Mouse (Mus musculus) NIH3T3 (cell line): Measurements from ENCODE around the gene Nup155.
A peak's percentile ranks its signal among the peaks of the same experiment; 100 is the strongest.
"Not testable (repeated sequence)": the region's sequence is repeated elsewhere in the genome, so short reads cannot be mapped to it uniquely, and the experiment has no call there.

Source experiments
- DNase-seq: peaks from one replicate; pipeline ENCODE4 v3.0.0-alpha.2; 2012; ENCODE audit warnings: low read depth

The Nup155 gene

DNA sequence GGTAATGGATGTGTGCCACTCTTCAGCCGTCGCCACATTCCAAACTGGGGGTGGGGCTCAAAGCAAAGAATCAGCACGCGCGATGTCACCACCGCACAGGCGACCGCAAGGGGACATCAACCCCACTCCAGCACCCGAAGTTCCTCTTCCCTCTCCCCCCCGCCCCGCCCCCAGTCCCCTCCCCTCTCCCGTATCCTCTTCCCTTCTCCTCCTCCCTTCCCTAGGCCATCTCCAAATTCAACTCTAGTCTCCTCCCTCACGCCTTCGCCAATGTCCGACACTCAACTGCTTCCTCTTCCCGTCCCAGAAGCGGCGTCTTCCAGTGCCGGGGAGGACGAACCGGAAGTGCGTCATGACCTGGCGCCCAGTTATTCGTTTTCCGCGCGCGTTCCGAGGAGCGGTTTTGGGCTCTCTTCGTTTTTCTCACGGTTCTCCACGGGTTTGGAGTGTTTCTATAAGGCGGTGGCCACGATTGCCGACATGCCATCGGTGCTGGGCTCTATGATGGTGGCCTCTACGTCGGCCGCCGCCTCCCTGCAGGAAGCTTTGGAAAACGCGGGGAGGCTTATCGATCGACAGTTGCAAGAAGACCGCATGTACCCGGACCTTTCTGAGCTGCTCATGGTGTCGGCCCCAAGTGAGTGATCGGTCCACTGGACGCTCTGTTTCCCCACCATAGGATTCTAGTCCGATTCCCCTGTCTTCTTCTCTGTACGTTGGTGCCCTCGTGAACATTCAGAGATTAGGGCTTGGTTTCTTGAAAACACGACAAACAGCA lies at the start of gene Nup155:
Nup155 (plus strand) TSS at position 308 of the 778 bp plus-strand sequence.
- peak; percentile 98 for DNase-seq

DNA sequence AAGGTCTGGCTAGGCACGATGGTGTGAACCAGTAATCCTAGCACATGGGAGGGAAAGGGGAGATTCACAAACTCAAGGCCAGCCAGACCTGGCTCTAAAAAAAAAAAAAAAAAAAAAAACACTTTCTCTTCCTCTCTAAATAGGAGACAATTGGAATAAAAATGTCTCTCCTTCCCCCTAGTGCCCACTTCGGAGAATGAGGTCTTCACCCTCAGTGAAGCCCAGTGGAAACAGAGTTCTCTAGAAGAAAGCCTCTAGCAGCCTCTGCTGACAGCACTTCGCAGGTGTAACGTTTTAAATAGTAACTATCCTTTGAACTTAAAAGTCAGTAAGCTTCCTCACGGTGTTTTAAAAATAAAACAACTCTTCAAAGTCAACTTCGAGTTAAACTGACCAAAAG lies 43.9 kb upstream of the Nup155 start:
- DNase-seq = peak; percentile 64

DNA sequence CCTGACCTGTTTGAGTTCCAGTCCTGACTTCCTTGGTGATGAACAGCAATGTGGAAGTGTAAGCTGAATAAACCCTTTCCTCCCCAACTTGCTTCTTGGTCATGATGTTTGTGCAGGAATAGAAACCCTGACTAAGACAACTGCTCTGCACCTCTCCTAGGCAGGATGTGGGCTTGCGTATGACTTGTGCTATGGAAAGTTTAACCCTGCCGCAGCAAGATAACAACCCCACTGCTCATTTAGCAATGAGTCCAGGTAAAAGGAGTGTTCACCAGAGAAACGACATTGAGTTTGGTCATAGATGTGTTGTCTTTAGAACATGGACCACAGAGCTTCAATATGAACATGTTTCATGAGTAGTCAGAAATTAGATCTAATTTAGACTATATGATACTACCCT lies 35.9 kb upstream of the Nup155 start:
- not testable (repeated sequence) for DNase-seq

DNA sequence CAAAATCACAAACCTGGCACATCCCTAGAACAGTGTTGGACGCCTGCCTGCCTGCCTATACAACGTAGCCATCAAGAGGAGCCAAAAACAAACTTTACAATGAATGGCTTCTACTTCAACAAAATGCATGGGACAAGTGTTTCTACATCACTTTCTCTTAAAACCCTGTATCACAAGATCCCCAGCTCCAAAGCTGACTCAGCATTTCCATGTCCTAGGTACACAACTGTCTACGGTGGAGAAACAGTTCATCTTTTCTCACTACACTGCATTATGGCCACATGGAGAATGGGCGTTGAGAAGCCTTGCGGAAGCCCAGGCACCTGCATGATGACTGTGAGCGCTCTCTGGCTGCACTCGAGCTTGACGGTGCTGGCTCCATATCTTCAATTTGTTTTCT lies 26.9 kb upstream of the Nup155 start:
- no peak for DNase-seq

DNA sequence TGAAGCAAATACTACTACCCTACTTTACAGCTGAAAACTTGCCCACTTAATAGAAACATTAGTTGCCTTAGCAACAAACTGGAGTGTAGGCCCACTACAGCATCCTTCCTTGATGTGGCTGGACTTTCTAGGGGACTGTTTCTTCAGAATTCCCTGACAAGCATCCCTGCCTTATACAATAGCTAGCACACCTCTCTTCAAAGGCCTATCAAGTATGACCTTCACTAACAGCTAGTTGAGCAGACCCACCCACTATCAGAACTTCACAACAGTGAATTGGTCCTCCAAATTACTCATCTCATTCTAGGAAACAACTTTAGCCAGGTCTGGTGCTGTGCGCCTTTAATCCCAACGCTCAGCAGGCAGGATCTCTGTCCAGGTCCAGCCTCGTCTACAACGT lies 21.8 kb upstream of the Nup155 start:
- DNase-seq = no peak

DNA sequence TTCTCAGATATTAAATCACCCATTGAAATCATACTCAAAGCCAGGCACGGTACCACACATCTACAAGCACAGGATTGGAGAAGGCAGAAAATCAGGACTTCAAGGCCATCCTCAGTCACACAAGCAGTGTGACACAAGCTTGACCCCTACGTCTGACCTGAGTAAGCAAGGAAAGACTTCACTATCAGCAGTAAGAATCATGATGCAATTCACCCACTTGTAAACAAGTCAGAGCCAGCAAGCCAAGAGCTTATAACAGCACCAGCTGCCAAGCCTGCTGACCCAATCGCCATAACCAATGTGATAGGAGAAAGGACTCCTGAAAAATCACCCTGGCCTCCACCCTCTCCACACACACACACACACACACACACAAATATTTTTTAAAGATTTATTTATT lies 20.4 kb upstream of the Nup155 start:
- DNase-seq = peak; percentile 6

DNA sequence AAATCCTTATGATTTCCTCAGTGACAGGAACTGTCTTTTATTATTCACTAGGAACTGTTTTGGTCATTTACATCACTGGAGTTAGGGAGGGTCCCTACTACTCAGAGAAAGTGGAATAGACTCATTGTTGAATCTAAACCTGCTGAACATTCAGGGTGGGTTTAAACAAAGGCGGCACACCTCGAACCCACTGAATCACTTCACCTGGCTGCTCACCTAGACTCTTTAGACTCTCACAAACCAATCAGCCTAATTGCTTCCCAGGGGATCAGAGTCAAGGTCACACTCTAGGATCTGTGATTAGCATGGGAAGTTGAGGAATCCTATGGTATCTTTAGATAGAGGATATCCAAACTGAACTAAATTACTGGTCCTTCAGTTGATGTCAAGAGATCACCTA lies 18.4 kb upstream of the Nup155 start:
- DNase-seq = no peak

DNA sequence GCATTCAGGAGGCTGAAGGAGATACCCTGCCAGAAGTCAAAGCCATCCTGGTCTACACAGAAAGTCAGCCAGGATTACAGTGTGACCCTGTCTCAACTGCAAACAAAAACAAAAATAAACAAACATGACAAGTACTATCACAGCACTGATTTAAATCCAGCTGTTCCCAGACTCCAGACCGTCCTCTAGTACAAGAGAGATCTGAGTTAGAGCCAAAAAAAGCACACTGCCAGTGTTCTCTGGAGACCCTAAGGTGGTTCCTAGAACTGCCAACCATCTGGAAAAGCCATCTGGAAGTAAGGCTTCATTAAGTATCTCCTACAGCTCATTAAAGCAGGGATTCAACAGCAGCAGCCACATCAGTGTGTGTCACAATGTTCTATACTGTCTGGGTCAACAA lies 16.4 kb upstream of the Nup155 start:
- DNase-seq = not testable (repeated sequence)

DNA sequence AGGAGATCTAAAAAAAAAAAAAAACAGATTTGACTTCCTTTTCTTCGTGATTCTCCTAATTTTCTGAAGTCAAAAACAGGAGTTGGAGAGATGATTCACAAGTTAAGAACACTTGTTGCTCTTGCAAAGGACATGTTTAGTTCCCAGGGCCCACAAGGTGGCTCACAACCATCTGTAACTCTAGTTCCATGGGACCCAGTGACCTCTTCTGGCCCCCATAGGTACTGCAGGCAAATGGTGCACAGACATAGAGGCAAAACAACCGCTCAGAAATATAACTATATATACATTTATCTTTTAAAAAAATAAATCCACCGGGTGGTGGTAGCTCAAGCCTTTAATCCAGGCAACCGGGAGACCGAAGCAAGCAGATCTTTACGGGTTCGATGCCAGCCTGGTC lies 11.2 kb upstream of the Nup155 start:
- peak; percentile 76 for DNase-seq

DNA sequence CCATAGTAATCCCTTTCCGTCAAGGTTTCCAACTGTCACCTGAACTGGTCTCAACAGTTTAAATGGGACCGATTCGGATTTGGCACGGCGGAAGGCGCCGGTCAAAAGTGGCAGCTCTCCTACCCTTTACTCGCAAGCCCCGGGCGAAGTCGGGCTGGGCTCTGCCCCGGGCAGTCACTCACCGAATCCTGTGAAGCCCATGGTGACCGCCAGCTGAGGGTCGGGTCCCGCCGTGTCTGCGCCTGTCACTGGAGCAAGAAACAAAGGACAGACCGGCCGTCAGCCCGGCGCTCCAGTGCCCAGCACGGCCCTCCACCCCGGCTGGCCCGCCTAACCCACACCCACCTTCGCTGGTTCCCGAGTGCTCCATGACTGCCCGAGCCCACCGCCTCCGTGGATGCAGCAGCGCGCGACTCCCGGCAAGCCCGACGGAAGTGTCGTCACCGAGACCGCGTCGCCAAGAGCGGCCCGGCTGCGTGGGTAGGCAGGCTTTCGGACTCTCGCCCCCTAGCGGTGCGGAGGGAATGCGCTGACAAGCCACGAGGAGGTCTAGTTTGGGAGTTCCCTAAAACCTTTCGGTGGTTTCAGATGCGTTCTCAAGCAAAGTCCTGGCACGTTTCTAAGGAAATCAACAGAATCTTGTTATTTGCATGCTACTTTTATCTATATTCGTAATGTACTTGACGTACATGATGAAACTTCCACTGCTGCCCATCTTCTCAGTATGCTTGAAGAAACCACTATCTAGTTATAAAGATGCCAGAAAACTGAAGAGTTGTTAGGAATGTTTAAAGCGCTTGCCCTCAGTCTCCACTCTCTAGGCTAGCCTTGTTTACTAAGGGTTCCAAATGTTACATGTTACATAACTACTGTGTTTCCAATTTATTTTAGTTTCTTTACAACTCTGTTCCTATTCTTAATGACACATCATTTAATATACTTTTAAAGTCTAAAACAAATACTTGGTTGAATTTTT lies 10.0 kb upstream of the Nup155 start, which contains the start of gene Wdr70:
Wdr70 (minus strand) TSS at position 436 of the 976 bp plus-strand sequence.
- peak; percentile 98 for DNase-seq

DNA sequence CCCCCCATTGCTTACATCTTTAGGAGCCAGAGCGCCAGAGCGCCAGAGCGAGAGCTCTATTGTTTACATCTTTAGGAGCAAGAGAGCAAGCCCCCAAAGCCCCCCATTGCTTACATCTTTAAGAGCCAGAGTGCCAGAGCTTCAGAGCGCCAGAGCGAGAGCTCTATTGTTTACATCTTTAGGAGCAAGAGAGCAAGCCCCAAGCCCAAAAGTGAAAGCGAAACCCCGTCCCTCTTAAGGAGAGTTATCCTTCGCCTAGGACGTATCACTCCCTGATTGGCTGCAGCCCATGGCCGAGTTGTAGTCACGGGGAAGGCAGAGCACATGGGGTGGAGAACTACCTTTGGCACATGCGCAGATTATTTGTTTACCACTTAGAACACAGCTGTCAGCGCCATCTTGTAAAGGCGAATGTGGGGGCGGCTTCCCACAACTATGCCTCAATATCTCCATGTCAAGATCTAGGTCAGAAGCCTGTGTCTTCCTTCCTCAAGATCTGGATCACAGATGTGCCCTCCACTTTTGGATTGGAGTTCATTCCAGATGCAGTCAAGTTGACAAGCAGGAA lies 7.0 kb upstream of the Nup155 start:
- not testable (repeated sequence) for DNase-seq

DNA sequence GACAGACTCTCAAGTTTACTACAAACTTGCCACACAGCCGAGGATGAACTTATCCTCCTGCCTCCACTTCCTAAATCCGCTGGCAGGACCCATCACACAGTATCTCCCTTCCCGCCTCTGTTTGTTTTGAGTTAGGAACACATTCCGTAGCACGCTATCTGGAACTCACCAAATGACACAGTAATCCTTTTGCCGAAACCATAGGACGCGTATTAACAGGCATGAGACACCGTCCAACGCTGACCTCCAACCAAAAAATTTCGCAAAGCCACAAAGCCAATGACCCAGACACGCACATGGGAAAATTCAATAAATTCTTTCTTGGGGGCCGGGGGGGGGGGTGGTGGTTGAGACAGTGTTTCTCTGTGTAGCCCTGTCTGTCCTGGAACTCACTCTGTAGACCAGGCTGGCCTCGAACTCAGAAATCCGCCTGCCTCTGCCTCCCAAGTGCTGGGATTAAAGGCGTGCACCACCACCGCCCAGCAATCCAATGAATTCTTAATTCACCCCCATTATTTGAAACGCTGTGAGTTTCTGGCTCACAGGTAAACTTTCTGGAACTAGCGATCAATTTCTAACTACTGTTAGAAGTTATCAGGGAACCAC lies 610 bp upstream of the Nup155 start:
- DNase-seq = no peak

DNA sequence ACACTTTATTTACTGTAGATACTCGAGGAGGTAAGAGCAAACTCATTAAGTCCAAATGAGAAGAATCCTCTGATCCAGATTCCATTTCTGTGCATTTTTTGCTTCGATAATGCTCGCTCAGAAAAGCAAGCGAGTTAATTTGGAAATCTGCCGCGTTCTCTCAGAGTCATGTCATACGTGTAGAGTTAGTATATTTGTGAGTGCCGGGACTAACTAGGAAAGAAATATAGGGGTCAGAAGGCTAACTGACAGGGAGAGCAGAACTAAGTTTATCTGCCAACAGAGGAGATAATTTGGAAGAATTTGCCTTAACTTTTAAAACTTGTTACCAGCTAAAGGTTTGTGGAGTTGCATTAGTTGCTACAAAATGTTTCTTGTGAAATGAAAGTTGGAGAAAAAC lies 709 bp downstream of the Nup155 start:
- peak; percentile 9 for DNase-seq

DNA sequence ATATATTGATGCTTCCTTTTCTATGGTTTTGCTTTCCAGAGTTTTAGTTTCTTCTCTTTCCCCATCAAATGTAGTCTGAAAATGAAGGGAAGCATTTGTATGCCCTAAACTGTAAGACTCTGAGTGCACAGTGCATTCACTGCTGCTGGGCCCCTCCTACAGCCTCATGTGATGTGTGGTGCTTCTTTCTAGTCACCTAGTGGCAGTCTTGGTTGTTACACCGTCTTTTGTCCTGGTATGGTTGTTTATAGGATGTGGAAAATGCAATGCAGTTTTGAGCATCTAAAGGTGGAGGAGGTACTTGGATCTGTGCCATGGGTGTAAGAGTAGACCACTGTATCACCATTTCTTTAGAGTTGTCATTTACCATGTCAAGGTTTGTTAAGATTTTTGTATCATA lies 20.2 kb downstream of the Nup155 start:
- DNase-seq = peak; percentile 17

DNA sequence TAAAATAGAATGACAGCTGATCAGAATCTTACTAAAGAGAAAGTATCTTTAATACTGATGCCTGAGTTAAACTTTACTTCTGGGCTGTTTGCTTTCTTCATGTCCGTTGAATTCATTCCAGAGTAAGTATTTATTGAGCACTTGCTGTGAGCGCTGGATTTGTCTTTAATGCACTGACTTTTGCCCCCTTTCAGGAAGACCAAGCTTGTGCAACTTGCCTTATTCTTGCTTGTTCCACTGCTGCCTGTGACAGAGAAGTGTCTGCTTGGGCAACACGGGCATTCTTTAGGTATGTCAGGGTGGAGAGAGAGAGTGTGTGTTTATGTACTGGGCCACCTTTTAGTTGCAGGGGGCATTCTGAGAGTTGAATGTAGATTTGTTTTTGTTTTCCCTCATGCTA lies 22.2 kb downstream of the Nup155 start:
- DNase-seq = no peak

DNA sequence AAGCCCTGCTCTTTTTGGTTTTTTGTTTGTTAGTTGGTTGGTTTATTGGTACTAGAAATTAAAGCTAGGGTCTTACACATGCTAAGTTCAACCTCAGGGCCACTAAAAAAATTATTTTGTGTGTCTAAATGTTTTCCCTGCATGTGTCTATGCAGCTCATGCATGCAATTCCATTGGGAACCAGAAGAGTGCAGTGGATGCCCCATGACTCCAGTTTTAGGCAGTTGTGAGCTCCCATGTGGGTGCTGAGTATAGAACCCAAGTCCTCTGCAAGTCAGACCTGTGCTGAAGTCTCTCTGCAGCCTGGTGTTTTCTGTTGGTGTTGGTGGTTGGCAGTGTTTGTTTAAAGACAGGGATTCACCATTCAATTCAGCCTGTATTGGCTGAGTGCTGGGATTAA lies 22.7 kb downstream of the Nup155 start:
- DNase-seq = no peak

DNA sequence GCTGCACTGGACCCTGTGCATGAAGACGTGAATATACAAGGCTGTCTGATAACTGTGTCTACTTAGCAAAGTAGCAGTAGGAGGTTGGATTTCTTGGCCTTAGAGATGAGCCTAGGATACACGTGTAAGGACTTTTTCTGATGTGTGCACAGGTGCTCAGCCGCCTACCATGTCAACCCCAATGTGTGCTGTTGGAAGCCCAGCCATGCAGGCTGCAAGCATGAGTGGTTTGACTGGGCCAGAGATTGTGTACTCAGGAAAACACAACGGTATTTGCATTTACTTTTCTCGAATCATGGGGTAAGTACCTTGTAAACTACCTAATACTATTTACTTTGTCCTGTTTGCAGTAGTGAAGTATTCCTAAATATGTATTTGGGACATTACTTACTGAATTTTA lies 26.5 kb downstream of the Nup155 start:
- DNase-seq = no peak

DNA sequence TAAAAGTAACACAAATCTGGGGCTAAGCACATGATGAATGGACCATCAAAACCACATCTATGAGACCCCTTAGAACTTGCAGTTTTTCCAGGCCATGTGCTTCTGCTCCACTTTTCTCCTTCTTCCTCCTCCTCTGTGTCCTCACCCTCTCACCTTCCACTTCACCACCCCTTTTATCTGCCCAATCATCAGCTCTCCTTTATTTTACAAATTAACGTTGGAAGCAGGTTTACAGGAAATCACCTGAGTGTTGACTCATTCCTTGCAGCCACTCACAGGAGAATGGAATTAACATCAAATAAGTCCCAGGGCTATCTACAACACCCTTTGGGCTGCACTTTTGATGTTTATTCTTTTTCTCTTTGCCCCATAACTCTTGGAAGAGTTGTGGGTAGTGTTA lies 52.8 kb downstream of the Nup155 start:
- no peak for DNase-seq

DNA sequence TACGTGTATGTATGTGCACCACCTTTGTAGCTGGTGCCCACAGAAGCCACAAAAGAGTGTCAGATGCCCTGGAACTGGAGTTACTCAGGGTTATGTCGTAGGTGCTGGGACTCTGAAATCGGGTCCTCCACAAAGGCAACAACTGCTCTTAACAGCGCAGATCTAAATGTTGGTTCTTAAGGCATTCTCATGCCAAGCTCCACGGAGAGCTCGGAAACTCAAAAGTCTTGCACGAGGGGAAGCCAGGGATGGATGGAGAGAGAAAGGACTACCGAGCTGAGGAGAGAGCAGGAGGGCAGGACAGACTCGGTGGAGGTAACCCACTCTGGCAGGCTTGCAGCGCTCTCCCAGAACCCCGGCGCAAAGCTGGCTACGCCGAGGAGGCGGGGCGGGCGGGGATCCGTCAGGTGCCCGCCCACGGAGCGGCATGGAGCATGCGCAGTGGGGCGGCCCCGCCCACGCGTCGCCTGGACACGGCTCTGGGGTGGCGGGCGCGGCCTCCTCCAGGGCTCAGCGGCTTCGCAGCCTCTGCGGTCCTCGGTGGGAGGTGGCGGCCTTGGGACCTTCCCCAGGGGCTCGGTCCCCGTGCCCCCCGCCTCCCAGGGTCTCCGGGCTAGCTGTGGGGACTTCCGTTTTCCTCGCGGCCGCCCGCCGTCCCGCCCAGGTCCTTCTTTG lies 59.7 kb downstream of the Nup155 start, which contains the start of gene Cplane1:
Cplane1 (plus strand) TSS at position 516 of the 675 bp plus-strand sequence.
- peak; percentile 97 for DNase-seq

DNA sequence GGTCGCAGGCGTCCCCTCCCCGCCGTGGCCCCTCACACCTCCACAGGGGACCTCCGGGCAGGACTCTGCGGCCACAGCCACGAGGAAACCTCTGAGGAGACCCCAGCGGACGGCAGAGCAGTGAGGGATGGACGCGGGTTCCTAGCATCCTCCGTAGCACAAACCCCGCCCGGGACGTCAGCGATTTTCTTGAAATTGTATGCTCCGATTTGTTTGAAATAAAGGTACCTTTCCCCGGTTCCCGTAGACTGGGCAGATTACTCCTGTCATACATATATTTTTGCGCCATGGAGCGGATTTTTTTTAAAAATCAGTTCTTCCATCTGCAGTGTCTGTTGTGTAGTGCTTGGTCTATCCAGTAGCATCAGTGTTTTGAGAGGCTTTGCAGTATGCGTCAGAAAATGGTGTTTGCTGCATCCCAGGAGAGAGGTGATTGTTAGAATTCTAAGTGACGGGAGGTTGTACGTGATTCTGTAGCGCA lies 60.2 kb downstream of the Nup155 start:
- DNase-seq = peak; percentile 53

DNA sequence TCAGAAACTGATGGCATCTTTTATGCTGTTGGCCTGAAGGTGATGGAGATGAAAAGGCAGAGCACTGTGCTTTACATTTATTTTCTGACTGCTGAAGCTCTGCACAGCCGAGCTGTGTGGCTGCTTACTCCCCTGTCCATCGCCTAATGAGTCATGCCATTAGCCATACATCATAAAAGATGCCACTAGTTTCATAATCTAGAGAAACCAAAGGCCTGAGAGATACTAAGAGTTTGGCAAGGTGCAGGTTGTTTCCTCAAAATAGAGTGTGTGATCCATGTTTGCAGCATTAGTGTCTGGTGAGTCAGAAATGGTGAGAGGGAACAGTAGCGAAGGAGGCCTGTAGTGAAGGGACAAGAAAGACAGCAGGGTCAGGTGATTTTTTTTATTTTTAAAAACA lies 80.5 kb downstream of the Nup155 start:
- DNase-seq = peak; percentile 61
